8 mouse cellular contexts compared by ENCODE assay signal in genomic region chr11:101772449-101772848, GRCm38 (mm10). TPM values are rescaled to one million over a fixed set of nuclear protein-coding genes. Genes with fewer than 3 reads are reported as not detected.
DNase-seq lines count a peak whose midpoint lies in the region; ATAC-seq and TF ChIP-seq lines count a peak whose summit lies in the region.

No protein-coding gene starts in this region.

- 0 out of 2 replicates have a peak overlapping the region, but pooled peaks have one; percentile 23 for H3K9ac ChIP-seq in ES-Bruce4 (ENCODE audit: low read depth, poor library complexity, severe bottlenecking)

- H3K4me3 ChIP-seq in ES-Bruce4 (ENCODE audit: low read depth, low read length), result no peak overlapping the region

- peaks cover 25% of the 10 kb centered on the region for H3K4me1 ChIP-seq in ES-Bruce4 (ENCODE audit: control insufficient read depth, insufficient read depth, low read length)

- H3K9me3 ChIP-seq in ES-Bruce4 (replicated peaks; ENCODE audit: control insufficient read depth, insufficient read depth, low read length, poor library complexity, severe bottlenecking), result no peaks in the 10 kb centered on the region

- peak; percentile 99 for TF ChIP-seq EP300 in ES-Bruce4 (IDR thresholded peaks at IDR 0.05; ENCODE audit: insufficient read depth, low read depth, low read length)

- H3K27ac ChIP-seq in ES-Bruce4 (ENCODE audit: insufficient read depth, low read length), result peak overlapping the region; percentile 58

- H3K36me3 ChIP-seq in ES-Bruce4 (ENCODE audit: control insufficient read depth, insufficient read depth, low read length, poor library complexity, severe bottlenecking), result peaks cover 25% of the 10 kb centered on the region

- no peak for ATAC-seq in inflammation-experienced regulatory T-cells, adult 6 months

- peak; percentile 23 to 47 for DNase-seq in adrenal gland, postnatal 4 days (ENCODE audit: low spot score in 2 of 2)
- peak; percentile 35 for DNase-seq in gastrocnemius, postnatal 25 days
- DNase-seq in kidney, adult 11 months, result peak; percentile 75
- peak; percentile 76 to 87 for DNase-seq in lung, adult 18-20 months
- peak; percentile 49 for DNase-seq in ovary, postnatal 36 days (ENCODE audit: low spot score)
- no peak for DNase-seq in layer of hippocampus, adult 18-20 months (ENCODE audit: low spot score in 2 of 2)

- no peak for TF ChIP-seq CTCF in ES-Bruce4 (IDR thresholded peaks at IDR 0.05; ENCODE audit: low read depth, low read length)

- no peak for TF ChIP-seq POLR2A in ES-Bruce4 (IDR thresholded peaks at IDR 0.05; ENCODE audit: insufficient read depth, low read length)

- H3K27me3 ChIP-seq in ES-Bruce4 (ENCODE audit: control insufficient read depth, insufficient read depth, low read length, poor library complexity, severe bottlenecking), result no peaks in the 10 kb centered on the region

RNA-seq across cellular contexts. Expression of gene Etv4, which starts 12.7 kb away (rescaled TPM):
- 28.9 and 30.3 TPM in 2 replicates for polyA plus RNA-seq in ES-Bruce4 (2011; ENCODE audit: insufficient read depth, insufficient read length, low read depth, missing spikeins)
- 1 to 10 TPM; 6.5 to 9.9 TPM for total RNA-seq in adrenal gland, postnatal 4 days (2021)
- 1 to 10 TPM; 5.7 to 6.1 TPM for total RNA-seq in gastrocnemius, postnatal 25 days (2021)
- 10 to 100 TPM in 1 of 2 experiments, 1 to 10 TPM in 1; 9.0 to 10.6 TPM for total RNA-seq in layer of hippocampus, adult 18-20 months (2021)
- polyA plus RNA-seq in inflammation-experienced regulatory T-cells, adult 6 months (2017; shearing (Covaris generic)), result under 1 TPM in 1 of 3 experiments, not detected in 2; 0.43 TPM

RNA-seq across cellular contexts. Expression of gene Dhx8, which starts 39.7 kb away (rescaled TPM):
- polyA plus RNA-seq in ES-Bruce4 (2011; ENCODE audit: insufficient read depth, insufficient read length, low read depth, missing spikeins), result 37.6 and 38.9 TPM in 2 replicates
- total RNA-seq in adrenal gland, postnatal 4 days (2021), result 10 to 100 TPM; 29.1 to 32.7 TPM
- 10 to 100 TPM; 12.4 TPM for total RNA-seq in gastrocnemius, postnatal 25 days (2021)
- total RNA-seq in layer of hippocampus, adult 18-20 months (2021), result 10 to 100 TPM; 35.2 to 35.9 TPM
- 10 to 100 TPM; 29.2 to 33.5 (median 29.4) TPM for polyA plus RNA-seq in inflammation-experienced regulatory T-cells, adult 6 months (2017; shearing (Covaris generic))

Comparison
In these comparisons a context has a peak if more than half of its experiments do, and no peak if none do; other contexts are left out.
1. DNase-seq: peak in adrenal gland, postnatal 4 days (2 of 2), gastrocnemius, postnatal 25 days (single experiment), kidney, adult 11 months (single experiment), lung, adult 18-20 months (2 of 2) and ovary, postnatal 36 days (single experiment); none in layer of hippocampus, adult 18-20 months (0 of 2).